Mouse (Mus musculus) small intestine, adult 2 months (tissue): ENCODE measurements around the gene Dysf.

ENCODE experiments used
- CTCF ChIP-seq: fragments of 200-500 bp; IDR thresholded peaks from 2 replicates; pipeline ENCODE4 v1.5.1; 2012; ENCODE audit warnings: low read depth, mild to moderate bottlenecking, control low read depth, inconsistent platforms, low read length, moderate library complexity, mixed read lengths; ENCODE audit not compliant: insufficient replicate concordance, insufficient read length; ENCODE audit errors: extremely low read depth
- POLR2A ChIP-seq: fragments of 200-500 bp; IDR thresholded peaks from 2 replicates; pipeline ENCODE4 v1.6.1; 2012; ENCODE audit warnings: low read depth, mild to moderate bottlenecking, control low read depth, inconsistent platforms, low read length, moderate library complexity

DNA sequence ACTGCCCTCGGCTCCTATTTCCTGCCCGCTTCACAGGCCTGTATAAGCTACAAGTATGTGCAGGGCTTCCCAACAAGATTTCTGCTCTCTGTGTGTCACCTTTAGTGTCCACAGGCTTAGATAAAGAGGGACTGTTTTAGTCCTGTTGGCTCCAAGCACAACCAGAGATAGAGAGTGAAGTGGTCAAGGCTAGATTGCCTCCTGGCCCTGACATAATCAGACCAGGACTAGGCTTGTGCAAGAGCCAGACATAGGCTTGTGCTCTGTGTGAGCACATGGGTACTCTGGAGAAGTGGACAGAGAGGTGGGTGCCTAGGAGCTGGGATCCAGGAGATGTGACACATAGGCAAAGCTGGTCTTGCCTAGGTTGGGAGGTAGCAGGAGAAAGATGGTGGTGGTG is 146.1 kb downstream of the Dysf start:
- TF ChIP-seq CTCF (no peak), POLR2A (no peak)
